Mouse (Mus musculus): ENCODE measurements around the gene Dlg1. TPM values are rescaled to one million over a fixed set of nuclear protein-coding genes. Genes with fewer than 3 reads are reported as not detected.
A peak's percentile ranks its signal among the peaks of the same experiment; 100 is the strongest.
"Not testable (repeated sequence)": the region's sequence is repeated elsewhere in the genome, so short reads cannot be mapped to it uniquely, and the experiment has no call there.

Dlg1 gene
- total RNA-seq, 1 experiment from 2014 or later: 101 TPM

- no peak for DNase-seq
Observed at GRCm38 (mm10) chr16:31657502-31657901, 5.7 kb upstream of the Dlg1 start.

- DNase-seq: no peak
Observed at GRCm38 (mm10) chr16:31658539-31659334, 4.5 kb upstream of the Dlg1 start.

- DNase-seq: no peak
Observed at GRCm38 (mm10) chr16:31659453-31659852, 3.8 kb upstream of the Dlg1 start.

GRCm38 (mm10) chr16:31662556-31663378 lies 476 bp upstream of the Dlg1 start:
- DNase-seq: no peak

- DNase-seq: no peak
Observed at GRCm38 (mm10) chr16:31664287-31664597, 999 bp downstream of the Dlg1 start.

GRCm38 (mm10) chr16:31672202-31672601 lies 9.0 kb downstream of the Dlg1 start:
- DNase-seq: no peak

GRCm38 (mm10) chr16:31677463-31677862 lies 14.2 kb downstream of the Dlg1 start:
- DNase-seq: no peak

GRCm38 (mm10) chr16:31682291-31682690 lies 19.0 kb downstream of the Dlg1 start:
- DNase-seq: no peak

GRCm38 (mm10) chr16:31683670-31684430 lies 20.6 kb downstream of the Dlg1 start:
- DNase-seq: peak; percentile 28

GRCm38 (mm10) chr16:31684771-31685170 lies 21.5 kb downstream of the Dlg1 start:
- DNase-seq: no peak

- DNase-seq: no peak
Observed at GRCm38 (mm10) chr16:31687766-31688165, 24.5 kb downstream of the Dlg1 start.

GRCm38 (mm10) chr16:31695286-31696020 lies 32.2 kb downstream of the Dlg1 start:
- DNase-seq: no peak

GRCm38 (mm10) chr16:31696367-31696766 lies 33.1 kb downstream of the Dlg1 start:
- DNase-seq: no peak

GRCm38 (mm10) chr16:31697341-31697740 lies 34.1 kb downstream of the Dlg1 start:
- DNase-seq: no peak

GRCm38 (mm10) chr16:31705213-31705612 lies 42.0 kb downstream of the Dlg1 start:
- DNase-seq: no peak

- no peak for DNase-seq
Observed at GRCm38 (mm10) chr16:31705904-31706303, 42.7 kb downstream of the Dlg1 start.

GRCm38 (mm10) chr16:31707326-31707725 lies 44.1 kb downstream of the Dlg1 start:
- no peak for DNase-seq

GRCm38 (mm10) chr16:31722991-31723390 lies 59.7 kb downstream of the Dlg1 start:
- DNase-seq: no peak

- no peak for DNase-seq
Observed at GRCm38 (mm10) chr16:31724121-31724520, 60.9 kb downstream of the Dlg1 start.

GRCm38 (mm10) chr16:31724818-31725217 lies 61.6 kb downstream of the Dlg1 start:
- DNase-seq: no peak

- not testable (repeated sequence) for DNase-seq
Observed at GRCm38 (mm10) chr16:31730971-31731370, 67.7 kb downstream of the Dlg1 start.

- no peak for DNase-seq
Observed at GRCm38 (mm10) chr16:31737081-31737480, 73.8 kb downstream of the Dlg1 start.
